Mouse (Mus musculus) hindbrain, postnatal 0 days (tissue): ENCODE results near the gene Gm17606. TPM values are rescaled to one million over a fixed set of nuclear protein-coding genes. Genes with fewer than 3 reads are reported as not detected.

ENCODE experiments used
- ATAC-seq: fragments of 200-750 bp; cut with Nextera tagmentation; 2 replicates; pipeline ENCODE4 v1.8.0; 2017; ENCODE audit warnings: mild to moderate bottlenecking, moderate TSS enrichment, moderate library complexity
- DNase-seq: peaks from one replicate; pipeline ENCODE4 v3.0.0-alpha.2; 2015; ENCODE audit warnings: low spot score
- H3K27ac ChIP-seq: fragments of 300-500 bp; sonication (generic); 2 replicates; pipeline ENCODE4 v1.5.1; 2014; ENCODE audit warnings: mild to moderate bottlenecking
- H3K27me3 ChIP-seq: fragments of 300-500 bp; sonication (generic); 2 replicates; pipeline ENCODE4 v1.6.1; 2014; ENCODE audit warnings: low read length, mixed read lengths; ENCODE audit not compliant: insufficient read depth
- H3K36me3 ChIP-seq: fragments of 300-500 bp; sonication (generic); 2 replicates; pipeline ENCODE4 v1.6.1; 2014; ENCODE audit warnings: low read length, mixed read lengths; ENCODE audit not compliant: insufficient read depth
- H3K4me1 ChIP-seq: fragments of 300-500 bp; sonication (generic); 2 replicates; pipeline ENCODE4 v1.6.1; 2014; ENCODE audit warnings: antibody characterized with exemption, low read length, mixed read lengths; ENCODE audit not compliant: insufficient read depth
- H3K4me2 ChIP-seq: fragments of 300-500 bp; sonication (generic); 2 replicates; pipeline ENCODE4 v1.6.1; 2014; ENCODE audit warnings: low read depth, mild to moderate bottlenecking, low read length, moderate library complexity, mixed read lengths
- H3K4me3 ChIP-seq: fragments of 300-500 bp; sonication (generic); 2 replicates; pipeline ENCODE4 v1.5.1; 2014; ENCODE audit warnings: low read length
- H3K9ac ChIP-seq: fragments of 300-500 bp; sonication (generic); replicated peaks from 2 replicates; pipeline ENCODE4 v1.6.1; 2014; ENCODE audit warnings: mild to moderate bottlenecking, low read length, moderate library complexity, mixed read lengths
- H3K9me3 ChIP-seq: fragments of 300-500 bp; sonication (generic); 2 replicates; pipeline ENCODE4 v1.6.1; 2016; ENCODE audit warnings: low read length, mixed read lengths
- CTCF ChIP-seq: IDR thresholded peaks from 2 replicates; pipeline ENCODE4 v1.5.1; 2016; ENCODE audit warnings: antibody characterized with exemption, control low read depth, low read depth
- WGBS: fragments of 180-500 bp; shearing (Covaris S2); extraction: QIAGEN DNeasy Blood & Tissue Kit; methylation state at CpG from one replicate; pipeline ENCODE4 v1.1.7; 2014; 5-methylcytosine and 5-hydroxymethylcytosine counted together
- microRNA counts: library from miRNA; unstranded; fragments of <30 nt; microRNA quantifications from one replicate; lab custom pipeline; 2015
- microRNA-seq, 2 experiments: library from miRNA; unstranded; fragments of <30 nt; microRNA quantifications; one replicate each; pipeline ENCODE4; 2016
- polyA plus RNA-seq: library from polyadenylated mRNA; unstranded; fragments of >200 nt; fragmentation: Nextera tagmentation; extraction: Ambion mirVana; gene quantifications from 2 replicates; pipeline ENCODE4 v1.2.1, GENCODE M21; 2015
- total RNA-seq: library from RNA; depleted of rRNA; stranded (reverse); fragments of >200 nt; gene quantifications from 2 replicates; pipeline ENCODE4 v1.2.3, GENCODE M21; 2014; rRNA removed

Gene Gm17606
- total and polyA plus RNA-seq, 2 experiments from 2014 or later = not detected

- no peak for ATAC-seq
- H3K9me3 ChIP-seq = no peaks in the 10 kb centered on the region
- no peak overlapping the region; the same call in 1 of the 2 replicates for H3K27ac ChIP-seq
- no peaks in the 10 kb centered on the region for H3K27me3 ChIP-seq
- peaks cover 13% of the 10 kb centered on the region for H3K36me3 ChIP-seq
- DNase-seq = peak; percentile 23
- H3K4me2 ChIP-seq = peak overlapping the region; percentile 69
- peaks cover 10% of the 10 kb centered on the region; the same call in 1 of the 2 replicates for H3K4me1 ChIP-seq
- peak overlapping the region; percentile 63 for H3K9ac ChIP-seq
- peak overlapping the region; percentile 91 for H3K4me3 ChIP-seq
- WGBS = 9% methylated on average over 8 of the region's 8 CpGs
- TF ChIP-seq CTCF = no peak
Observed at GRCm38 (mm10) chr14:54687251-54687650, 46.5 kb downstream of the Gm17606 start.

DNA sequence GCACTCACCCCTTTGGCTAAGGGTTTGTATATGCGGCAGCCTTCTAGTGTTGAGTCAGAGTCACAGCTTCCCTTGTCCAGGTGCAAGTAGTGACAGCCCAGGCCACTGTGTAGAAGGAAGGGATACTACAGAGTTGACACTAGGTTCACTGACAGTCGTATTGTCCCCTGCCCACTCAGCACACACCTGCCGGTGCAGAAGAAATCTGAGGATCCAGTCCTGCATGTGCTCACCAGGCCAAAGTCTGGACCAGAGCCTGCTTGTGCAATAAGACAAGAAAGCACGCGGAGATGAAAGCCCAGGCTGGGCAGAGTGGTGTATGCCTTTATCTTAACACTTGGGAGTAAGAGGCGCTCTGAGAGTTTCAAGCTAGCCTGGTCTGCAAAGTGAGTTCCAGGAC is 54.3 kb downstream of the Gm17606 start:
- Histone ChIP-seq H3K36me3 (peaks cover 13% of the 10 kb centered on the region), H3K4me3 (no peak overlapping the region), H3K27me3 (no peaks in the 10 kb centered on the region), H3K4me1 (no peaks in the 10 kb centered on the region), H3K27ac (no peak overlapping the region), H3K9ac (no peak overlapping the region), H3K4me2 (no peak overlapping the region), H3K9me3 (no peaks in the 10 kb centered on the region)
- DNase-seq (no peak), ATAC-seq (no peak)
- 87% methylated on average over 6 of the region's 6 CpGs for WGBS
- TF ChIP-seq CTCF = no peak

GRCm38 (mm10) chr14:54696752-54697151 is 56.0 kb downstream of the Gm17606 start:
- no peaks in the 10 kb centered on the region for H3K9me3 ChIP-seq
- DNase-seq = no peak
- no peaks in the 10 kb centered on the region for H3K27me3 ChIP-seq
- no peaks in the 10 kb centered on the region for H3K4me1 ChIP-seq
- no peak overlapping the region for H3K4me3 ChIP-seq
- no peak overlapping the region for H3K27ac ChIP-seq
- H3K9ac ChIP-seq = no peak overlapping the region
- no peak for ATAC-seq
- no peak overlapping the region for H3K4me2 ChIP-seq
- 93% methylated on average over 4 of the region's 4 CpGs for WGBS
- peaks cover 4% of the 10 kb centered on the region; the same call in 1 of the 2 replicates for H3K36me3 ChIP-seq
- no peak for TF ChIP-seq CTCF

MicroRNA genes within 50 kb of the gene (microRNA counts, 519-probe panel; counts per million panel counts)
- not detected for microRNA mmu-miR-686 (lab: Ali Mortazavi, UCI)

Small RNA genes lying within 50 kb of the gene (microRNA-seq; reads per million reads assigned to microRNA genes)
- gene Mir686 = 0 reads per million in 2 experiments
- gene Mir6948 = 0.36 to 1.1 reads per million in 2 experiments

Other genes starting within 250 kb of the Gm17606 start
- gene Slc7a7, start 223.2 kb upstream of the Gm17606 start, total RNA-seq = 3.7 and 4.5 TPM in 2 replicates
- 3.6 TPM in 2 replicates for gene Slc7a7, start 223.2 kb upstream of the Gm17606 start, polyA plus RNA-seq
- 113 and 129 TPM in 2 replicates for gene Mrpl52, start 214.0 kb upstream of the Gm17606 start, total RNA-seq
- gene Mrpl52, start 214.0 kb upstream of the Gm17606 start, polyA plus RNA-seq = 266 and 297 TPM in 2 replicates
- gene Mmp14, start 209.3 kb upstream of the Gm17606 start, total RNA-seq = 50.1 and 53.3 TPM in 2 replicates
- 44.5 and 47.2 TPM in 2 replicates for gene Mmp14, start 209.3 kb upstream of the Gm17606 start, polyA plus RNA-seq
- gene Lrp10, start 176.8 kb upstream of the Gm17606 start, total RNA-seq = 57.7 and 62.5 TPM in 2 replicates
- gene Lrp10, start 176.8 kb upstream of the Gm17606 start, polyA plus RNA-seq = 36.0 and 38.8 TPM in 2 replicates
- gene Rem2, start 164.9 kb upstream of the Gm17606 start, total RNA-seq = 28.1 and 32.8 TPM in 2 replicates
- gene Rem2, start 164.9 kb upstream of the Gm17606 start, polyA plus RNA-seq = 25.2 and 25.3 TPM in 2 replicates
- gene Prmt5, start 123.4 kb upstream of the Gm17606 start, total RNA-seq = 62.4 and 63.7 TPM in 2 replicates
- gene Prmt5, start 123.4 kb upstream of the Gm17606 start, polyA plus RNA-seq = 76.1 and 76.2 TPM in 2 replicates
- 19.1 and 28.9 TPM in 2 replicates for gene Haus4, start 86.3 kb upstream of the Gm17606 start, total RNA-seq
- 21.2 and 23.8 TPM in 2 replicates for gene Haus4, start 86.3 kb upstream of the Gm17606 start, polyA plus RNA-seq
- gene Ajuba, start 63.4 kb upstream of the Gm17606 start, total RNA-seq = 9.8 and 11.2 TPM in 2 replicates
- gene Ajuba, start 63.4 kb upstream of the Gm17606 start, polyA plus RNA-seq = 5.7 and 6.1 TPM in 2 replicates
- gene 4931414P19Rik, start 35.0 kb upstream of the Gm17606 start, total RNA-seq = 4.8 and 6.8 TPM in 2 replicates
- 2.5 and 3.9 TPM in 2 replicates for gene 4931414P19Rik, start 35.0 kb upstream of the Gm17606 start, polyA plus RNA-seq
- 181 and 204 TPM in 2 replicates for gene Psmb5, start 22.9 kb upstream of the Gm17606 start, total RNA-seq
- 411 and 417 TPM in 2 replicates for gene Psmb5, start 22.9 kb upstream of the Gm17606 start, polyA plus RNA-seq
- gene Psmb11, start 19.5 kb upstream of the Gm17606 start, total RNA-seq = 0.05 TPM in 1 of 2 replicates, not detected in the other
- 0.16 and 0.21 TPM in 2 replicates for gene Psmb11, start 19.5 kb upstream of the Gm17606 start, polyA plus RNA-seq
- gene Cdh24, start 412 bp downstream of the Gm17606 start, total RNA-seq = 42.7 and 49.2 TPM in 2 replicates
- 7.2 and 7.6 TPM in 2 replicates for gene Cdh24, start 412 bp downstream of the Gm17606 start, polyA plus RNA-seq
- 29.6 and 37.9 TPM in 2 replicates for gene 1700123O20Rik, start 45.3 kb downstream of the Gm17606 start, total RNA-seq
- gene 1700123O20Rik, start 45.3 kb downstream of the Gm17606 start, polyA plus RNA-seq = 64.1 and 67.7 TPM in 2 replicates
- 101 and 118 TPM in 2 replicates for gene Acin1, start 46.0 kb downstream of the Gm17606 start, total RNA-seq
- gene Acin1, start 46.0 kb downstream of the Gm17606 start, polyA plus RNA-seq = 102 and 106 TPM in 2 replicates
- 0.31 and 0.61 TPM in 2 replicates for gene Gm29776, start 57.9 kb downstream of the Gm17606 start, total RNA-seq
- 0.26 and 0.28 TPM in 2 replicates for gene Gm29776, start 57.9 kb downstream of the Gm17606 start, polyA plus RNA-seq
- gene Cebpe, start 71.2 kb downstream of the Gm17606 start, total RNA-seq = not detected in 2 replicates
- not detected in 2 replicates for gene Cebpe, start 71.2 kb downstream of the Gm17606 start, polyA plus RNA-seq
- 8.9 and 10.6 TPM in 2 replicates for gene Slc7a8, start 141.0 kb downstream of the Gm17606 start, total RNA-seq
- gene Slc7a8, start 141.0 kb downstream of the Gm17606 start, polyA plus RNA-seq = 7.9 and 9.3 TPM in 2 replicates
- gene Rnf212b, start 173.2 kb downstream of the Gm17606 start, total RNA-seq = not detected in 2 replicates
- not detected in 2 replicates for gene Rnf212b, start 173.2 kb downstream of the Gm17606 start, polyA plus RNA-seq
- gene Homez, start 230.0 kb downstream of the Gm17606 start, total RNA-seq = 7.8 and 9.6 TPM in 2 replicates
- 9.0 and 9.3 TPM in 2 replicates for gene Homez, start 230.0 kb downstream of the Gm17606 start, polyA plus RNA-seq
- gene Ppp1r3e, start 236.6 kb downstream of the Gm17606 start, total RNA-seq = 21.3 and 26.5 TPM in 2 replicates
- 4.0 and 5.1 TPM in 2 replicates for gene Ppp1r3e, start 236.6 kb downstream of the Gm17606 start, polyA plus RNA-seq
- gene Bcl2l2, start 242.4 kb downstream of the Gm17606 start, total RNA-seq = 28.4 and 37.1 TPM in 2 replicates
- 4.3 and 4.6 TPM in 2 replicates for gene Bcl2l2, start 242.4 kb downstream of the Gm17606 start, polyA plus RNA-seq
- gene Gm20521, start 242.5 kb downstream of the Gm17606 start, total RNA-seq = 3.0 and 6.8 TPM in 2 replicates
- gene Gm20521, start 242.5 kb downstream of the Gm17606 start, polyA plus RNA-seq = 1.3 and 1.9 TPM in 2 replicates